Mouse (Mus musculus) intestine, embryonic 16.5 days (tissue): Measurements from ENCODE around the gene Mgat4d. TPM values are rescaled to one million over a fixed set of nuclear protein-coding genes. Genes with fewer than 3 reads are reported as not detected.
"Not testable (repeated sequence)": the region's sequence is repeated elsewhere in the genome, so short reads cannot be mapped to it uniquely, and the experiment has no call there.

Experiments used
- ATAC-seq: fragments of 200-750 bp; cut with Nextera tagmentation; 2 replicates; pipeline ENCODE4 v1.8.0; 2017; ENCODE audit warnings: moderate TSS enrichment, moderate library complexity
- H3K27ac ChIP-seq: fragments of 300-500 bp; sonication (generic); 2 replicates; pipeline ENCODE4 v1.5.1; 2014; ENCODE audit warnings: mild to moderate bottlenecking, low read length
- H3K27me3 ChIP-seq: fragments of 300-500 bp; sonication (generic); replicated peaks from 2 replicates; pipeline ENCODE4 v1.6.1; 2014; ENCODE audit warnings: low read length, control low read depth, mixed read lengths; ENCODE audit not compliant: control insufficient read depth, insufficient read depth
- H3K36me3 ChIP-seq: fragments of 300-500 bp; sonication (generic); 2 replicates; pipeline ENCODE4 v1.6.1; 2014; ENCODE audit warnings: low read length, control low read depth; ENCODE audit not compliant: control insufficient read depth, insufficient read depth
- H3K4me1 ChIP-seq: fragments of 300-500 bp; sonication (generic); 2 replicates; pipeline ENCODE4 v1.6.1; 2014; ENCODE audit warnings: low read length, control low read depth, mixed read lengths; ENCODE audit not compliant: control insufficient read depth, insufficient read depth
- H3K4me2 ChIP-seq: fragments of 300-500 bp; sonication (generic); 2 replicates; pipeline ENCODE4 v1.6.1; 2014; ENCODE audit warnings: low read depth, low read length, control low read depth
- H3K4me3 ChIP-seq: fragments of 300-500 bp; sonication (generic); 2 replicates; pipeline ENCODE4 v1.5.1; 2014; ENCODE audit warnings: mild to moderate bottlenecking, low read length
- H3K9ac ChIP-seq: fragments of 300-500 bp; sonication (generic); 2 replicates; pipeline ENCODE4 v1.6.1; 2014; ENCODE audit warnings: low read depth, low read length
- H3K9me3 ChIP-seq: fragments of 300-500 bp; sonication (generic); 2 replicates; pipeline ENCODE4 v1.6.1; 2016; ENCODE audit warnings: low read length, control low read depth; ENCODE audit not compliant: control insufficient read depth
- WGBS: fragments of 180-500 bp; shearing (Covaris S2); extraction: QIAGEN DNeasy Blood & Tissue Kit; methylation state at CpG from one replicate; pipeline ENCODE4 v1.1.7; 2014; 5-methylcytosine and 5-hydroxymethylcytosine counted together
- polyA plus RNA-seq: library from polyadenylated mRNA; unstranded; fragments of >200 nt; fragmentation: Nextera tagmentation; extraction: Ambion mirVana; gene quantifications from 2 replicates; pipeline ENCODE4 v1.2.1, GENCODE M21; 2015

The Mgat4d gene
- polyA plus RNA-seq, 1 experiment from 2014 or later: not detected

- Histone ChIP-seq H3K27ac (no peak overlapping the region), H3K4me3 (no peak overlapping the region), H3K36me3 (no peaks in the 10 kb centered on the region), H3K4me1 (no peaks in the 10 kb centered on the region), H3K4me2 (no peak overlapping the region), H3K27me3 (no peaks in the 10 kb centered on the region), H3K9me3 (no peaks in the 10 kb centered on the region), H3K9ac (no peak overlapping the region)
- ATAC-seq: no peak
- WGBS: 68% methylated on average over 7 of the region's 7 CpGs
These were observed 78.7 kb downstream of the Mgat4d start for GRCm38 (mm10) chr8:83426949-83427348.

GRCm38 (mm10) chr8:83428621-83429020 lies 80.3 kb downstream of the Mgat4d start:
- not testable (repeated sequence) for H3K9ac ChIP-seq, H3K4me3 ChIP-seq, ATAC-seq, H3K4me1 ChIP-seq, H3K27me3 ChIP-seq, H3K4me2 ChIP-seq, H3K9me3 ChIP-seq, H3K36me3 ChIP-seq, H3K27ac ChIP-seq
- 86% methylated on average over 3 of the region's 3 CpGs for whole genome bisulfite sequencing

GRCm38 (mm10) chr8:83429071-83429524 lies 80.8 kb downstream of the Mgat4d start:
- no peak overlapping the region for H3K27ac ChIP-seq
- H3K27me3 ChIP-seq: no peaks in the 10 kb centered on the region
- no peak overlapping the region for H3K4me3 ChIP-seq
- no peak overlapping the region for H3K4me2 ChIP-seq
- 59% methylated on average over 4 of the region's 4 CpGs for WGBS
- no peaks in the 10 kb centered on the region for H3K9me3 ChIP-seq
- no peaks in the 10 kb centered on the region for H3K4me1 ChIP-seq
- H3K9ac ChIP-seq: no peak overlapping the region
- no peaks in the 10 kb centered on the region for H3K36me3 ChIP-seq
- 0 out of 2 replicates have a peak, but pooled peaks have one; percentile 56 for ATAC-seq

Other genes starting within 250 kb of the Mgat4d start
- gene Tbc1d9, start 183.1 kb upstream of the Mgat4d start, polyA plus RNA-seq: 1.3 and 1.6 TPM in 2 replicates
- 0.43 and 1.0 TPM in 2 replicates for gene Gm10645, start 182.3 kb upstream of the Mgat4d start, polyA plus RNA-seq
- not detected in 2 replicates for gene Ucp1, start 58.1 kb upstream of the Mgat4d start, polyA plus RNA-seq
- gene Elmod2, start 16.0 kb upstream of the Mgat4d start, polyA plus RNA-seq: 10.0 and 11.6 TPM in 2 replicates
- gene Clgn, start 41.4 kb downstream of the Mgat4d start, polyA plus RNA-seq: 0.23 and 0.33 TPM in 2 replicates
- 99.2 and 106 TPM in 2 replicates for gene Scoc, start 109.9 kb downstream of the Mgat4d start, polyA plus RNA-seq
- gene Olfr370, start 187.3 kb downstream of the Mgat4d start, polyA plus RNA-seq: not detected in 2 replicates
- gene Ndufb7, start 218.2 kb downstream of the Mgat4d start, polyA plus RNA-seq: 418 and 429 TPM in 2 replicates